Mouse (Mus musculus): ENCODE measurements around the gene Adgrg3.

DNA sequence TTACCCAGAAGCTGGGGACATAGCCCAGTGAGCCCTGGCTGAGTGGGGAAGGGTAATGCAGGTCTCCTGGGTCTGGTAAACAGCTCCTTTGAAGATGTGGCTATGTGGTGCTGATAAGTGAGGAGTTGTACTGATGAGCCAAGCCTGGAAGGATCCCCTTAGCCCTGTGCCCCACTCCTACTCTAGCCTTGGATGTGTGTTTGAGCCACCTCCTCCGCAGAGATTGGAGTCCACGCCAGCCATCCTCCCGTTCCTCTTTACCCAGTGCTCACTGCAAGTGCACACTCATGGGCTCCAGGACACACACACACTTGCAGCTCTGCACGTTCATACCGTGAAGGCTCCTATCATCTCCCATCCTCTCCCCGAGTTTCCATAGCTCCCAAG is 19.6 kb upstream of the Adgrg3 start:
- no peak for TF ChIP-seq POLR2A (IDR thresholded peaks at IDR 0.05; ENCODE audit: insufficient read depth, low read depth, low read length)
- TF ChIP-seq CTCF (IDR thresholded peaks at IDR 0.05; ENCODE audit: insufficient read depth, low read depth, low read length), result no peak

Data from olfactory bulb, adult 2 months (tissue).